Mouse (Mus musculus) heart, postnatal 4 days (tissue): ENCODE data around the gene Psmb8. TPM values are rescaled to one million over a fixed set of nuclear protein-coding genes. Genes with fewer than 3 reads are reported as not detected.

Experiments used
- DNase-seq: peaks from one replicate; pipeline ENCODE4 v3.0.0; 2021
- total RNA-seq, 2 experiments: library from RNA; stranded (reverse); gene quantifications; 2 replicates each; pipeline ENCODE4 v1.2.3; 2021

Gene Psmb8
- 1 to 10 TPM; 3.7 to 7.0 TPM for total RNA-seq

- DNase-seq = peak; percentile 92
These were observed at the start of gene Psmb8 for GRCm38 (mm10) chr17:34196941-34197894. TSS of gene Psmb8 (plus strand) at chr17:34197721.

- DNase-seq = peak; percentile 68
These were observed 44.6 kb upstream of the Psmb8 start, which contains the start of gene H2-DMb1 for GRCm38 (mm10) chr17:34152923-34153322. TSS of gene H2-DMb1 (plus strand) at chr17:34153072.

- no peak for DNase-seq
These were observed 42.0 kb upstream of the Psmb8 start for GRCm38 (mm10) chr17:34155534-34155933.

- no peak for DNase-seq
These were observed 33.2 kb upstream of the Psmb8 start for GRCm38 (mm10) chr17:34164202-34164895.

GRCm38 (mm10) chr17:34165033-34165730 is 32.3 kb upstream of the Psmb8 start:
- DNase-seq = no peak

GRCm38 (mm10) chr17:34169279-34169678 is 28.2 kb upstream of the Psmb8 start:
- peak; percentile 62 for DNase-seq

- no peak for DNase-seq
These were observed 27.0 kb upstream of the Psmb8 start for GRCm38 (mm10) chr17:34170487-34170876.

- DNase-seq = peak; percentile 88
These were observed 26.5 kb upstream of the Psmb8 start for GRCm38 (mm10) chr17:34170877-34171498.

- DNase-seq = no peak
These were observed 25.0 kb upstream of the Psmb8 start for GRCm38 (mm10) chr17:34172528-34172927.

GRCm38 (mm10) chr17:34174075-34174474 is 23.4 kb upstream of the Psmb8 start:
- DNase-seq = no peak

- no peak for DNase-seq
These were observed 20.3 kb upstream of the Psmb8 start for GRCm38 (mm10) chr17:34177179-34177578.

GRCm38 (mm10) chr17:34179019-34179418 is 18.5 kb upstream of the Psmb8 start:
- no peak for DNase-seq

GRCm38 (mm10) chr17:34179913-34180859 is 17.3 kb upstream of the Psmb8 start:
- DNase-seq = no peak

- no peak for DNase-seq
These were observed 13.8 kb upstream of the Psmb8 start for GRCm38 (mm10) chr17:34183564-34184219.

- DNase-seq = no peak
These were observed 12.0 kb upstream of the Psmb8 start for GRCm38 (mm10) chr17:34185526-34185925.

GRCm38 (mm10) chr17:34186885-34187260 is 10.6 kb upstream of the Psmb8 start:
- no peak for DNase-seq

- DNase-seq = peak; percentile 98
These were observed 10.1 kb upstream of the Psmb8 start, which contains the start of the genes Tap1 and Psmb9 for GRCm38 (mm10) chr17:34187261-34187916. TSS of gene Tap1 (plus strand) at chr17:34187553. TSS of gene Psmb9 (minus strand) at chr17:34187764.

GRCm38 (mm10) chr17:34188010-34188409 is 9.5 kb upstream of the Psmb8 start:
- peak; percentile 55 for DNase-seq

GRCm38 (mm10) chr17:34188986-34189385 is 8.5 kb upstream of the Psmb8 start:
- DNase-seq = no peak

- DNase-seq = no peak
These were observed 4.7 kb upstream of the Psmb8 start for GRCm38 (mm10) chr17:34192852-34193251.
